Mouse (Mus musculus): ENCODE measurements around the gene Jund. TPM values are rescaled to one million over a fixed set of nuclear protein-coding genes. Genes with fewer than 3 reads are reported as not detected.
A peak's percentile ranks its signal among the peaks of the same experiment; 100 is the strongest.

The Jund gene
- polyA plus RNA-seq, 1 experiment from 2014 or later = 94.3 TPM

DNA sequence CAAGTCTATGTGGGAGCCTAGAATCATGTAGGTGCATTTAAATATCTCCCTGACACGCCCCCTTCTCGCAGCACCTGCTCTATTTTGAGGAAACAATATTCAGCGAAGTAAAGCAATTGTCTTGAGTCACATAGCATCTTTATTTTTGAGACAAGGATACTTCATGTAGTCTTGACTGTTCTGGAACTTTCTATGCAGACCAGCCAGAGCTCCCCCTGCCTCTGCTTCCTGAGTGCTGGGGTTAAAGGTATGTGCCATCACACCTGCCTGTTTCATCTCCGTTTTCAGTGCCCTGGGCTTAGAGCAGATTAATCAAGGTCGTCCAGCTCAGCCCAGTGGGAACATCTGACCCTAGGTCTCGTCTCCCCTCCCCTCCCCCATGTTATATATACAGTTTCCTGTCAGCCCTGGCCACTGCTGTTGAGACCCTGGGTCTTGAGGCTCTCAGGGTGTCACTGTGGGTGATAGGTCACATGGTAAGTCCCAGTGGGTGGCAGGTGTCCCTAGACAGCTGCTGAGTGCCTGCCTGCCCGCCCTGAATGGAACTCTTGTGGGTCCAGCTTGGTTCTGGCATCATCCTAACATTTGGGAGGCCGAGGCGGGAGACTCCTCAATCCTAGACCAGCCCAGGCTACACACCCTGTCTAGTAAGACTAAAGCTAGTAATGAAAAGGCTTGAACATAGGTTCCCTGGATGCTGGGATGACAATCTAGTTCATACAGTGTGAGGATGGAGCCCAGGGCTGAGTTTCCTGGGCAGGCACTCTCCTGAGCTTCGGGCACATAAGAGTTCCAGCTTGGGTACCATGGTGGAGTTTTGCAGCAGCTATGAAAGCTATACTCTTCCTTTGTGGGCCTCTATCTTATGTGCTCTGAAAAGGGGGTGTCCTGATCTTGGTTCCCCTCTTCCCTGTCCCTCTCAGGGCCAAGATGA lies 2.6 kb downstream of the Jund start:
- Histone ChIP-seq H3K4me3 (peak overlapping the region; percentile 96), H3K36me3 (peaks cover 9% of the 10 kb centered on the region), H3K27ac (peak overlapping the region; percentile 100), H3K4me2 (peak overlapping the region; percentile 87), H3K9ac (peak overlapping the region; percentile 100), H3K4me1 (replicated peaks) (peaks cover 58% of the 10 kb centered on the region), H3K27me3 (no peaks in the 10 kb centered on the region), H3K9me3 (no peaks in the 10 kb centered on the region)
- ATAC-seq (ENCODE audit: low FRiP score) = no peak
- 52% methylated on average over 10 of the region's 10 CpGs for WGBS

DNA sequence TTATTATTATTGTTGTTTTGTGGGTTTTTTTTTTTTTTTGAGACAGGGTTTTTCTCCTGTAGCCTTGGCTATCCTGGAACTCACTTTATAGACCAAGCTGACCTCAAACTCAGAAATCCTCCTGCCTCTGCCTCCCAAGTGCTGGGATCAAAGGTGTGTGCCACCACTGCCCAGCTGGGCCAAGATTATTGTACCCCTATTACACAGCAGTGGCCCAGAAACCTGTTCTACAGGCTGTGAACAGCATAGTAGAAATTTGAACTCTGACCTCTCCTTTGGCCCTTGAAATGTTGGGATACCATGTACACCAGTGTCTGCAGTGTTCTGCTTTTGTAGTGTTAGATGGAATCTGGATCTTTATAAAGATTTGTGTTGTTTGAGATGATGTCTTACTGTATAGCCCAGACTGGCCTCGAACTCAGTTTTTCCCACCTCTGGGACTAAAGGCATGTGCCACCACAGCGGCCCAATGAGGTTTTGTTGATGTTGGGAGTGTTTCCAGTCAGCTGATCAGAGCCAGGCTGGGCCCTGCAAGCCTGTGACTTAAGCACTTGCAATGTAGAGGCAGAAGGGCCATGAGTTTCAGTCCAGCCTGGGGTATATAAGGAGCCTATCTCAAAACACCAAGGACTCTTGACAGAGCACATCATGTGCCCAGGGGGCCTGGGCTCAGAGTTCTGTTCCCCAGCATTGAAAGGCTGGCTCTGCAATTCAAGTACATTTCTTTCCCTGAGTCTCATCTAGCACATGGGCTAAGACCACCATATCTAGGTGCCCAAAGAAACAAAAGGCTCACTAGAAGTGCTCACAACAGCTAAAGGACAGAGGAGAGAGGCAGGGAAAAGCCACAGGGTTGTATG lies 3.5 kb downstream of the Jund start:
- Histone ChIP-seq H3K36me3 (peaks cover 9% of the 10 kb centered on the region), H3K4me3 (peak overlapping the region; percentile 96)

DNA sequence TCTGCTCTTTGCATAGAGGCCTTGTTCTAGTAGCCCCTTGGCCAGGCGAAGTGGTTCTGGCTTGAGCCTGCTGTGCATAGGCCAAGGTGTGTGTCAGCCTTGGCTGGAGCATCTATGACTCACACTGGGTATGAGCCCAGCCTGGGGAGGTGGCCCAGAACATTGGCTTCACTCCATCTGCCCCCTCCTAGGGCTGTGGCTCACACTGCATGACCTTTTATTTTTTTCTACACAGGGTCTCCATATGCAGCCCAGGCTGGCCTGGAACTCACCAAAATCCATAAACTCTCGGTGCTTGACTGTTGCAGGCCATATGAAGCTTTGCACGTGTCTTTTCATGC lies 4.1 kb downstream of the Jund start:
- Histone ChIP-seq H3K36me3 (peaks cover 9% of the 10 kb centered on the region), H3K4me1 (replicated peaks) (peaks cover 43% of the 10 kb centered on the region), H3K9me3 (no peaks in the 10 kb centered on the region), H3K4me2 (peak overlapping the region; percentile 87), H3K4me3 (0 out of 2 replicates have a peak overlapping the region, but pooled peaks have one; percentile 96), H3K27ac (no peak overlapping the region), H3K27me3 (no peaks in the 10 kb centered on the region), H3K9ac (peak overlapping the region; percentile 100)
- WGBS = 84% methylated on average over 3 of the region's 3 CpGs
- ATAC-seq (ENCODE audit: low FRiP score) = no peak

More for the DNA sequence above, 3.5 kb downstream of the Jund start:
- 87% methylated on average over 2 of the region's 2 CpGs for WGBS
- peak overlapping the region; percentile 87 for H3K4me2 ChIP-seq
- ATAC-seq (ENCODE audit: low FRiP score) = no peak
- peak overlapping the region; percentile 100 for H3K9ac ChIP-seq
- H3K4me1 ChIP-seq (replicated peaks) = peaks cover 49% of the 10 kb centered on the region
- no peaks in the 10 kb centered on the region for H3K27me3 ChIP-seq
- no peaks in the 10 kb centered on the region for H3K9me3 ChIP-seq
- no peak overlapping the region for H3K27ac ChIP-seq

DNA sequence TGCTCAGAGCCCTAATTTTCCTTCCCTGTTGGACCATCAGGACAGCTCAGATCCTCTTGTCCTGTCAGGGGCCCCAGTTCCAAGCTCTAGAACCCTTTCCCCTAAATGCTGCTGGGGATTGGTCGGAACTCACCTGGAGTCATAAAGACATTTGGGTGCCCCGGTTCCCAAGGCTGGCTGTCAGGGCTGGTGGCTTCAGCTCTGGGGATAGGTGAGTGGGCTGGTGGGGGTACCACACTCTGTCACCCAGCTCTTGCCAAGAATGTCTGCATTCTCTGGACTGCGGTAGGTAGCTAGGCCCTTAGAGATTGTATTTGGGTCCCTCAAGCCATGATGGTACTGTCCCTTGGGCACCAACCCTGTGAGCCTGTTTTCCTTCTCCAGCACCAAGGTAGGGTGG lies 4.5 kb downstream of the Jund start, which contains the start of gene Iqcn:
Iqcn (plus strand) TSS at position 171 of the 400 bp plus-strand sequence.
- 98% methylated on average over 3 of the region's 3 CpGs for WGBS
- Histone ChIP-seq H3K9me3 (no peaks in the 10 kb centered on the region), H3K9ac (peak within 1 kb of the TSS; percentile 100), H3K4me1 (replicated peaks) (peaks cover 38% of the 10 kb centered on the region), H3K27me3 (no peaks in the 10 kb centered on the region), H3K4me2 (peak within 1 kb of the TSS; percentile 87), H3K4me3 (peak within 1 kb of the TSS; percentile 96), H3K27ac (no peak within 1 kb of the TSS), H3K36me3 (peaks cover 11% of the 10 kb centered on the region)
- no peak for ATAC-seq (ENCODE audit: low FRiP score)

DNA sequence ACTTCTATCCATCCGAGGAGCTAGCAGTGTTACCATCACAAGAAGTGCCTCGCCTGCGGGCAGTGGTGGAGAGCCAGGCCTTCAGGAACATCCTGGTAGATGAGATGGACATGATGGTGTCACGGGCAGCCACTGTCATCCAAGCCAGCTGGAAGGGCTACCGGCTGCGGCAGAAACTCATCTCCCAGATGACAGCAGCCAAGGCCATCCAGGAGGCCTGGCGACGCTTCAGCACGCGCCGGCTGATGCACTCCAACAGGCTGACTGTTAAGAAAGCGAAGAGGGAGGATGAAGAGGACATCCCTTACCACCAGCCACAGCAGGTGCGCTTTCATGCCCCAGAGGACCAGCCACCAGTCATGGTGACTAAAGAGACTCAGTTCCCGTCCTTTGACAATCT lies 9.5 kb downstream of the Jund start:
- 89% methylated on average over 14 of the region's 14 CpGs for WGBS
- Histone ChIP-seq H3K4me2 (no peak overlapping the region), H3K4me1 (replicated peaks) (peaks cover 11% of the 10 kb centered on the region), H3K9me3 (no peaks in the 10 kb centered on the region), H3K4me3 (no peak overlapping the region), H3K36me3 (peaks cover 10% of the 10 kb centered on the region; the same call in 1 of the 2 replicates), H3K9ac (no peak overlapping the region), H3K27me3 (no peaks in the 10 kb centered on the region), H3K27ac (no peak overlapping the region)
- no peak for ATAC-seq (ENCODE audit: low FRiP score)

DNA sequence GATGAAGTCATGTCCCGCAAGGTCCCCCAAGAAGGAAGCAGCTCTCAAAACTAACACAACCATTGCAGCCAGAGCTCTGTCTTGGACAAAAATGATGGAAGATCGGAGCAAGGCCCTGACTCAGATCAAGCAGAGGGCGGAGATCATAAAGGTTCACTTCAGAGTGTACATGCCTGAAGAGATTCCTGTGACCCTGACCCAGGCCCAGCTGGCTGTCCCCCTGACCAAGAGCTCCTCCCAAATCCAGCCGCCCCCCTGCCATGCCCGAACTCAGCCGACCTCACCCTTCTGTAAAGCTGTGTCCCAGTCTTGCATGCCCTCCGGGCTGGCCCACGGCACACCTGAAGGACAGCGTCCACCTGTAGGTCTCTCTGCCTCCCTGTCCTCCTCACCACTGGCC lies 11.0 kb downstream of the Jund start:
- Histone ChIP-seq H3K27ac (no peak overlapping the region), H3K4me2 (no peak overlapping the region), H3K4me1 (replicated peaks) (no peaks in the 10 kb centered on the region), H3K9ac (no peak overlapping the region; the same call in 1 of the 2 replicates), H3K27me3 (no peaks in the 10 kb centered on the region), H3K9me3 (no peaks in the 10 kb centered on the region), H3K4me3 (no peak overlapping the region), H3K36me3 (peaks cover 10% of the 10 kb centered on the region; the same call in 1 of the 2 replicates)
- no peak for ATAC-seq (ENCODE audit: low FRiP score)
- WGBS = 93% methylated on average over 9 of the region's 9 CpGs

DNA sequence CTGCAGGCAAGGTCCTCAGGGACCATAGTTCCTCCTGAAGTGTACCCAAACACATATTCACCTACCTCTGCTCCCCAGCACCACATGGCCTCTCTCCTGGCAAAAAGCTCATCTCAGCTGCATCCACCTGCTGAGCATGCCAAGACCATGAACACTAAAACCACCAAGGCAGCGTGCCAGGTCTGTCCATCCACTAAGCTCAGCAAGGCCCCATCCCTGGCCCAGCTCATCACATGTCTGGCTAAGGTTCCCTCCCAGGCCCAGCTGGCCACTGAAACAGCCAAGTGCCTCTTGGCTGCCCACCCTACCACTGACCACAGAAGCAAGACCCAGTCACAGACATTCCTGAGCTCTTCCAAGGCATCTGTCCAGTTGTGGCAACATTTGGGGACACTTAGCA lies 11.5 kb downstream of the Jund start:
- Histone ChIP-seq H3K4me3 (no peak overlapping the region), H3K4me1 (replicated peaks) (no peaks in the 10 kb centered on the region), H3K27ac (no peak overlapping the region), H3K9me3 (no peaks in the 10 kb centered on the region), H3K9ac (no peak overlapping the region; the same call in 1 of the 2 replicates), H3K27me3 (no peaks in the 10 kb centered on the region), H3K4me2 (no peak overlapping the region), H3K36me3 (peaks cover 10% of the 10 kb centered on the region; the same call in 1 of the 2 replicates)
- ATAC-seq (ENCODE audit: low FRiP score) = no peak
- WGBS = 88% methylated on average over 1 of the region's 1 CpGs

DNA sequence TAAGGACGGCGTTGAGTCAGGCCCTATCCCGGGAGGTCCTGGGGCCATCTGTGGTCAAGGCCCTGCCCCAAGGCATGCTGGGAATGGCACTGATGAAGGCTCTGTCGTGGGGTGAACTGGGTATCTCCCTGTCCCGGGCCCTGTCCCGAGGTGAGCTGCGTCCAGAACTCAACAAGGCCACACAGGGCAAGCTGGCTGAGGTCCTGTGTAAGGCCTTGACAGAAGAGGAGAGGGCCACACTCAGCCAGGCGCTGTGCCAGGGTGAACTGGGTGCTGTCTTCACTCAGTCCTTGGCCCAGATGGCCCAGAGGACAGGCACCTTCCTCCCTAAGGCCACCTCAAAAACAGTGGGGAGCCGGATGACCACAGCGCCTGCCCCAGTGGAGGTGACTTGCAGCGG lies 12.3 kb downstream of the Jund start:
- Histone ChIP-seq H3K4me2 (no peak overlapping the region), H3K9ac (no peak overlapping the region), H3K27me3 (no peaks in the 10 kb centered on the region), H3K4me3 (no peak overlapping the region), H3K4me1 (replicated peaks) (no peaks in the 10 kb centered on the region), H3K36me3 (peaks cover 10% of the 10 kb centered on the region; the same call in 1 of the 2 replicates), H3K27ac (no peak overlapping the region), H3K9me3 (no peaks in the 10 kb centered on the region)
- no peak for ATAC-seq (ENCODE audit: low FRiP score)
- WGBS = 86% methylated on average over 11 of the region's 11 CpGs

DNA sequence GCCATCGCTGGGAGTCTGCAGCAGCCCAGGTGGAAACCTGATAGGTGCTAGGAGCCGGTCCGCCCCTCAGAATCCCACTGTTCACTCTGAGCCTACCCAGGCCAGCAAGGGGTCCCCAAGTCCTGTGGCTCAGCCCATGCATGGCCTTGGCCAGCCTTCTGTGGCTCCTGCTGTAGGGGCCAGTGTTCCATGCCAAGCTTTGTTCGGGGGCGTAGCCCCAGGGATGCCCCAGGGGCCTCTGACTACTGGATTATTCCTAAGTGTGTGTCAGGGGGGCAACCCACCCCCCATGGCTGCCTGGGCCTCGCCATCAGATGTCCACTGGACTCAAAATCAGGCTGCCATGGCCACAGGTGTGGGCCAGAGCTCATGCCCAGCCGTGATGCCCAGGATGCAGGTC lies 15.2 kb downstream of the Jund start:
- no peak overlapping the region for H3K27ac ChIP-seq
- ATAC-seq (ENCODE audit: low FRiP score) = no peak
- H3K4me3 ChIP-seq = no peak overlapping the region
- H3K4me2 ChIP-seq = no peak overlapping the region
- 0 out of 2 replicates have a peak, but pooled peaks cover 3% of the 10 kb centered on the region for H3K4me1 ChIP-seq (replicated peaks)
- peaks cover 16% of the 10 kb centered on the region; the same call in 1 of the 2 replicates for H3K27me3 ChIP-seq
- WGBS = 83% methylated on average over 7 of the region's 7 CpGs
- no peaks in the 10 kb centered on the region for H3K9me3 ChIP-seq
- H3K9ac ChIP-seq = no peak overlapping the region
- peaks cover 3% of the 10 kb centered on the region; the same call in 1 of the 2 replicates for H3K36me3 ChIP-seq

DNA sequence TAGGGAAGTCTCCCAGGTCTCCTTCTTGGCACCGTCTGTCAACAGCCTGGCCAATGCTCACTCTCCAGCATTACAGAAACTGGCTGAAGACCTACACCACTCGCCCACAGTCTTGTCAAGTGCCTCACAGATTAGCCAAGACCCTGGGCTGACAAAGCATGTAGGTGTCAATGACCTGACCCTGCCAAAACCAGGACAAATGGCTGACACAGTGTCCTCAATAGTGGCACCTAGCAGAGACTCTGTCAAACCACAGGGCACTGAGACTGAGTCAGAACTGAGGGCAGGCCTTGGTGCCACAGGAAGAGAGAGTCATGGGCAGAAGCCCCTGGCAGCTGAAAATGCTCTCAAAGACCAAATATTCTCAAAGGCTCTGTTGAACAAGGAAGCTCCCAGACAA lies 16.3 kb downstream of the Jund start:
- WGBS = 69% methylated on average over 2 of the region's 2 CpGs

DNA sequence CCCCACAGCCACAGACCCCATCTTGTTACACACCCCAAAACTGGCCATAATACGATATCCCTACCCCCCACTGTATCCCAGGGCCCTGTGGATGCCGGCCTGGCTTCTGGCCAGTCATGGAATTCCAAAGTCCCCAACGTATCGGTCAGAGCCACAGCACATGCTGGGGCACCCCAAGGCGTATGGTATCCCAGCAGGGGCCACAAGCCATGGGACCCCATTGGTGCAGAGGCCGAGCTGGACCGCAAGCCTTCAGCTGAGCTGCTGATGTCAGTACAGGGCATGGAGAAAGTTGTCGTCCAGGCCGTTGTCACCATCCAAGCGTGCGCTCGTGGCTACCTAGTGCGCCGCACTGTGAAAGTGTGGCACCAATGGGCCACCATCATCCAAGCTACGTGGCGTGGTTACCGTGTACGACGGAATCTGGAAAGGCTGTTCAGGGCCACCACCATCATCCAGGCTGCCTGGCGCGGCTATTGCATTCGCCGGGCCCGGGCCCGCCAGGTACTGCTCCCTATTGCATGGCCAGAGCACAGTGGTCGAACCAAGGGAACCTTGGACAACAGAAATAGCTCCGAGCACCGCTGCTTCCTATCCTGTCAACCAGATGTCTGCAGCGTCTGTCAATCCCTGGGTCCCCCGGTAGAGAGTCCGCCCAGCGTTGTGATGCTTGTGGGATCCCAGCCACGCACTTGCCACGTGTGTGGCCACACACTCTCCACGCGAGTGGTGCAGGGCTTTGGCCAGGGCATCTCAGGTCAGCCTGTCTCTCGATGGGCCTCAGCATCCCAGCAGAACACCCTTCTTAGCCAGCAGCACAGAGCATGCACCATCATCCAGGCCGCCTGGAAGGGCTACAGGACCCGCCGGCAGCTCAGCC lies 18.0 kb downstream of the Jund start:
- Histone ChIP-seq H3K9ac (no peak overlapping the region), H3K4me2 (no peak overlapping the region), H3K36me3 (no peaks in the 10 kb centered on the region), H3K27me3 (peaks cover 24% of the 10 kb centered on the region; the same call in 1 of the 2 replicates), H3K9me3 (no peaks in the 10 kb centered on the region), H3K4me1 (replicated peaks) (0 out of 2 replicates have a peak, but pooled peaks cover 3% of the 10 kb centered on the region), H3K27ac (no peak overlapping the region), H3K4me3 (no peak overlapping the region)
- 85% methylated on average over 40 of the region's 40 CpGs for WGBS
- no peak for ATAC-seq (ENCODE audit: low FRiP score)

More for the DNA sequence above, 16.3 kb downstream of the Jund start:
- H3K9ac ChIP-seq = no peak overlapping the region
- H3K27me3 ChIP-seq = peaks cover 22% of the 10 kb centered on the region; the same call in 1 of the 2 replicates
- no peaks in the 10 kb centered on the region for H3K9me3 ChIP-seq
- H3K36me3 ChIP-seq = no peaks in the 10 kb centered on the region
- H3K4me3 ChIP-seq = no peak overlapping the region
- no peak for ATAC-seq (ENCODE audit: low FRiP score)
- H3K4me2 ChIP-seq = no peak overlapping the region
- H3K4me1 ChIP-seq (replicated peaks) = 0 out of 2 replicates have a peak, but pooled peaks cover 3% of the 10 kb centered on the region
- no peak overlapping the region for H3K27ac ChIP-seq

Measured in hindbrain, embryonic 13.5 days (tissue).